Mouse (Mus musculus) embryonic facial prominence, embryonic 12.5 days (tissue): ENCODE data around the gene Htra3. TPM values are rescaled to one million over a fixed set of nuclear protein-coding genes. Genes with fewer than 3 reads are reported as not detected.

Experiments used
- ATAC-seq: fragments of 200-750 bp; cut with Nextera tagmentation; 2 replicates; pipeline ENCODE4 v1.8.0; 2017; ENCODE audit not compliant: insufficient number of reproducible peaks, insufficient read depth, low FRiP score, low TSS enrichment
- H3K27ac ChIP-seq: fragments of 300-500 bp; sonication (generic); 2 replicates; pipeline ENCODE4 v1.5.1; 2016; ENCODE audit warnings: mild to moderate bottlenecking
- H3K27me3 ChIP-seq: fragments of 300-500 bp; sonication (generic); 2 replicates; pipeline ENCODE4 v1.6.1; 2016; ENCODE audit warnings: mild to moderate bottlenecking, moderate library complexity
- H3K36me3 ChIP-seq: fragments of 300-500 bp; sonication (generic); 2 replicates; pipeline ENCODE4 v1.6.1; 2016; ENCODE audit warnings: mild to moderate bottlenecking
- H3K4me1 ChIP-seq: fragments of 300-500 bp; sonication (generic); 2 replicates; pipeline ENCODE4 v1.6.1; 2016
- H3K4me2 ChIP-seq: fragments of 300-500 bp; sonication (generic); replicated peaks from 2 replicates; pipeline ENCODE4 v1.6.1; 2016; ENCODE audit warnings: mild to moderate bottlenecking, moderate library complexity
- H3K4me3 ChIP-seq: fragments of 300-500 bp; sonication (generic); 2 replicates; pipeline ENCODE4 v1.5.1; 2016; ENCODE audit warnings: mild to moderate bottlenecking
- H3K9ac ChIP-seq: fragments of 300-500 bp; sonication (generic); 2 replicates; pipeline ENCODE4 v1.6.1; 2016; ENCODE audit warnings: mild to moderate bottlenecking, moderate library complexity
- H3K9me3 ChIP-seq: fragments of 300-500 bp; sonication (generic); 2 replicates; pipeline ENCODE4 v1.6.1; 2016; ENCODE audit warnings: mild to moderate bottlenecking, moderate library complexity
- WGBS: fragments of 180-500 bp; shearing (Covaris S2); methylation state at CpG from one replicate; pipeline ENCODE4 v1.1.7; 2016; 5-methylcytosine and 5-hydroxymethylcytosine counted together
- polyA plus RNA-seq: library from polyadenylated mRNA; unstranded; fragments of >200 nt; fragmentation: Nextera tagmentation; extraction: Ambion mirVana; gene quantifications from 2 replicates; pipeline ENCODE4 v1.2.1, GENCODE M21; 2016

Gene Htra3
- polyA plus RNA-seq, 1 experiment from 2014 or later, result 5.7 TPM

GRCm38 (mm10) chr5:35717455-35717854 lies 37.9 kb upstream of the Htra3 start:
- Histone ChIP-seq H3K9me3 (no peaks in the 10 kb centered on the region), H3K9ac (no peak overlapping the region), H3K27me3 (no peaks in the 10 kb centered on the region), H3K4me3 (no peak overlapping the region), H3K27ac (no peak overlapping the region), H3K4me2 (no peak overlapping the region), H3K36me3 (no peaks in the 10 kb centered on the region), H3K4me1 (0 out of 2 replicates have a peak, but pooled peaks cover 4% of the 10 kb centered on the region)
- 76% methylated on average over 5 of the region's 5 CpGs for WGBS
- ATAC-seq, result no peak

GRCm38 (mm10) chr5:35713649-35714354 lies 34.2 kb upstream of the Htra3 start:
- Histone ChIP-seq H3K4me3 (no peak overlapping the region), H3K4me1 (0 out of 2 replicates have a peak, but pooled peaks cover 4% of the 10 kb centered on the region), H3K27me3 (no peaks in the 10 kb centered on the region), H3K4me2 (no peak overlapping the region), H3K36me3 (no peaks in the 10 kb centered on the region), H3K9ac (no peak overlapping the region), H3K9me3 (no peaks in the 10 kb centered on the region), H3K27ac (no peak overlapping the region)
- WGBS, result 54% methylated on average over 13 of the region's 13 CpGs
- ATAC-seq, result peak; percentile 87

GRCm38 (mm10) chr5:35712517-35712916 lies 32.9 kb upstream of the Htra3 start:
- Histone ChIP-seq H3K27ac (no peak overlapping the region), H3K4me3 (no peak overlapping the region), H3K9me3 (no peaks in the 10 kb centered on the region), H3K27me3 (no peaks in the 10 kb centered on the region), H3K4me2 (no peak overlapping the region), H3K9ac (no peak overlapping the region), H3K4me1 (0 out of 2 replicates have a peak, but pooled peaks cover 4% of the 10 kb centered on the region), H3K36me3 (no peaks in the 10 kb centered on the region)
- WGBS, result 69% methylated on average over 5 of the region's 5 CpGs
- no peak for ATAC-seq

GRCm38 (mm10) chr5:35710931-35711330 lies 31.3 kb upstream of the Htra3 start:
- no peak for ATAC-seq
- WGBS, result 74% methylated on average over 3 of the region's 3 CpGs
- H3K4me1 ChIP-seq, result 0 out of 2 replicates have a peak, but pooled peaks cover 4% of the 10 kb centered on the region
- H3K9ac ChIP-seq, result no peak overlapping the region
- H3K36me3 ChIP-seq, result no peaks in the 10 kb centered on the region
- H3K27ac ChIP-seq, result no peak overlapping the region
- no peaks in the 10 kb centered on the region for H3K9me3 ChIP-seq
- H3K27me3 ChIP-seq, result no peaks in the 10 kb centered on the region
- H3K4me3 ChIP-seq, result no peak overlapping the region
- no peak overlapping the region for H3K4me2 ChIP-seq

- Histone ChIP-seq H3K4me3 (no peak overlapping the region), H3K4me2 (no peak overlapping the region), H3K27me3 (no peaks in the 10 kb centered on the region), H3K9me3 (no peaks in the 10 kb centered on the region), H3K27ac (no peak overlapping the region), H3K4me1 (0 out of 2 replicates have a peak, but pooled peaks cover 4% of the 10 kb centered on the region), H3K9ac (no peak overlapping the region), H3K36me3 (no peaks in the 10 kb centered on the region)
- no peak for ATAC-seq
- 55% methylated on average over 3 of the region's 3 CpGs for WGBS
Measured at GRCm38 (mm10) chr5:35710481-35710880, 30.9 kb upstream of the Htra3 start.

- no peak overlapping the region for H3K27ac ChIP-seq
Measured at GRCm38 (mm10) chr5:35705411-35705810, 25.8 kb upstream of the Htra3 start.

GRCm38 (mm10) chr5:35703814-35704213 lies 24.2 kb upstream of the Htra3 start:
- Histone ChIP-seq H3K4me3 (no peak overlapping the region), H3K4me1 (no peaks in the 10 kb centered on the region), H3K4me2 (no peak overlapping the region), H3K27me3 (no peaks in the 10 kb centered on the region), H3K9me3 (no peaks in the 10 kb centered on the region), H3K9ac (no peak overlapping the region), H3K27ac (no peak overlapping the region), H3K36me3 (no peaks in the 10 kb centered on the region)
- WGBS, result 94% methylated on average over 4 of the region's 4 CpGs
- ATAC-seq, result no peak

More at GRCm38 (mm10) chr5:35705411-35705810, 25.8 kb upstream of the Htra3 start:
- ATAC-seq, result no peak
- no peak overlapping the region for H3K4me3 ChIP-seq
- no peak overlapping the region for H3K4me2 ChIP-seq
- H3K27me3 ChIP-seq, result no peaks in the 10 kb centered on the region
- WGBS, result 91% methylated on average over 3 of the region's 3 CpGs
- no peaks in the 10 kb centered on the region for H3K9me3 ChIP-seq
- H3K4me1 ChIP-seq, result no peaks in the 10 kb centered on the region
- H3K9ac ChIP-seq, result no peak overlapping the region
- H3K36me3 ChIP-seq, result no peaks in the 10 kb centered on the region

- H3K27ac ChIP-seq, result no peak overlapping the region
- no peak overlapping the region for H3K9ac ChIP-seq
- H3K4me2 ChIP-seq, result no peak overlapping the region
- H3K27me3 ChIP-seq, result no peaks in the 10 kb centered on the region
- no peak for ATAC-seq
- no peaks in the 10 kb centered on the region for H3K9me3 ChIP-seq
- no peak overlapping the region for H3K4me3 ChIP-seq
- no peaks in the 10 kb centered on the region for H3K4me1 ChIP-seq
- WGBS, result 87% methylated on average over 8 of the region's 8 CpGs
- H3K36me3 ChIP-seq, result no peaks in the 10 kb centered on the region
Measured at GRCm38 (mm10) chr5:35703183-35703582, 23.6 kb upstream of the Htra3 start.

GRCm38 (mm10) chr5:35702582-35703140 lies 23.1 kb upstream of the Htra3 start:
- Histone ChIP-seq H3K27ac (no peak overlapping the region), H3K4me3 (no peak overlapping the region), H3K36me3 (no peaks in the 10 kb centered on the region), H3K27me3 (no peaks in the 10 kb centered on the region), H3K4me1 (no peaks in the 10 kb centered on the region), H3K9ac (no peak overlapping the region), H3K9me3 (no peaks in the 10 kb centered on the region), H3K4me2 (no peak overlapping the region)
- 75% methylated on average over 4 of the region's 4 CpGs for WGBS
- ATAC-seq, result no peak

GRCm38 (mm10) chr5:35701042-35701441 lies 21.5 kb upstream of the Htra3 start:
- Histone ChIP-seq H3K9me3 (no peaks in the 10 kb centered on the region), H3K27ac (no peak overlapping the region), H3K4me2 (no peak overlapping the region), H3K4me1 (no peaks in the 10 kb centered on the region), H3K9ac (no peak overlapping the region), H3K4me3 (no peak overlapping the region), H3K27me3 (no peaks in the 10 kb centered on the region; the same call in 1 of the 2 replicates), H3K36me3 (no peaks in the 10 kb centered on the region)
- WGBS, result 46% methylated on average over 6 of the region's 6 CpGs
- no peak for ATAC-seq

GRCm38 (mm10) chr5:35695815-35696214 lies 16.2 kb upstream of the Htra3 start:
- no peak overlapping the region for H3K27ac ChIP-seq
- 18% methylated on average over 5 of the region's 5 CpGs for WGBS

GRCm38 (mm10) chr5:35693638-35694037 lies 14.1 kb upstream of the Htra3 start:
- Histone ChIP-seq H3K4me1 (0 out of 2 replicates have a peak, but pooled peaks cover 3% of the 10 kb centered on the region), H3K4me3 (no peak overlapping the region), H3K27me3 (peaks cover 2% of the 10 kb centered on the region; the same call in 1 of the 2 replicates), H3K36me3 (no peaks in the 10 kb centered on the region), H3K27ac (no peak overlapping the region), H3K9me3 (no peaks in the 10 kb centered on the region), H3K4me2 (no peak overlapping the region), H3K9ac (no peak overlapping the region)
- ATAC-seq, result no peak
- WGBS, result 89% methylated on average over 4 of the region's 4 CpGs

More at GRCm38 (mm10) chr5:35695815-35696214, 16.2 kb upstream of the Htra3 start:
- Histone ChIP-seq H3K36me3 (no peaks in the 10 kb centered on the region), H3K27me3 (peaks cover 2% of the 10 kb centered on the region; the same call in 1 of the 2 replicates), H3K9me3 (no peaks in the 10 kb centered on the region), H3K4me1 (0 out of 2 replicates have a peak, but pooled peaks cover 3% of the 10 kb centered on the region), H3K4me2 (no peak overlapping the region), H3K4me3 (no peak overlapping the region), H3K9ac (no peak overlapping the region)
- ATAC-seq, result no peak
